ENCODE assay signal across 12 mouse cellular contexts in genomic region chr1:25060191-25060590, GRCm38 (mm10).
DNase-seq lines count a peak whose midpoint lies in the region; ATAC-seq and TF ChIP-seq lines count a peak whose summit lies in the region.
"Had no signal": no experiment of that assay in that cellular context is flagged by ENCODE, and none has a peak within 500 bp of the region (broad histone marks: within the 10 kb centered on the region; RNA-seq: fewer than 3 reads in every experiment).

No protein-coding gene starts in this region.

- TF ChIP-seq POLR2A in cerebellum, adult 2 months (IDR thresholded peaks at IDR 0.05; ENCODE audit: borderline replicate concordance, insufficient read depth, low read length), result no peak

- 44% methylated on average over 6 of the region's 6 CpGs for WGBS in cerebellum, adult 2 months

- no peak for TF ChIP-seq CTCF in cerebellum, adult 2 months (IDR thresholded peaks at IDR 0.05; ENCODE audit: borderline replicate concordance, insufficient read depth, low read depth, low read length)

- H3K4me1 ChIP-seq in cerebellum, adult 2 months (ENCODE audit: control insufficient read depth, insufficient read depth, low read length), result peaks cover 12% of the 10 kb centered on the region
- H3K4me1 ChIP-seq: embryonic facial prominence, embryonic 12.5 days; liver, embryonic 15.5 days had no signal

- peak; percentile 42 for DNase-seq in layer of hippocampus, adult 9-11 months
- no peak for DNase-seq in layer of hippocampus, postnatal 10 days (ENCODE audit: low spot score in 2 of 2)
- peak; percentile 26 for DNase-seq in cerebellum, adult 11 months
- peak; percentile 44 to 71 for DNase-seq in cerebellum, adult 2 months
- DNase-seq in left cerebral cortex, postnatal 14 days (ENCODE audit: low spot score in 2 of 2), result peak; percentile 65 to 83
- no peak for DNase-seq in MN1 (ENCODE audit: low spot score)
- DNase-seq: heart, adult 2 months; thymus, postnatal 4 days had no signal

- no peaks in the 10 kb centered on the region for H3K27me3 ChIP-seq in cerebellum, adult 2 months (ENCODE audit: control insufficient read depth, insufficient read depth, low read length)
- H3K27me3 ChIP-seq: embryonic facial prominence, embryonic 12.5 days; liver, embryonic 15.5 days had no signal

- H3K27ac ChIP-seq in cerebellum, adult 2 months (ENCODE audit: insufficient read depth, low read length), result no peak overlapping the region
- H3K27ac ChIP-seq: embryonic facial prominence, embryonic 12.5 days; heart, adult 2 months; liver, embryonic 15.5 days; macrophage had no signal

- ATAC-seq in inflammation-experienced regulatory T-cells, adult 6 months, result no peak

- H3K4me3 ChIP-seq in cerebellum, adult 2 months (replicated peaks; ENCODE audit: insufficient read depth, low read depth, low read length), result no peak overlapping the region
- H3K4me3 ChIP-seq: embryonic facial prominence, embryonic 12.5 days; heart, adult 2 months; liver, embryonic 15.5 days had no signal

- intact Hi-C loops in left cerebral cortex, postnatal 14 days (cut with DNase I), result no loop called here

Comparison
In these comparisons a context has a peak if more than half of its experiments do, and no peak if none do; other contexts are left out.
1. DNase-seq: peak in layer of hippocampus, adult 9-11 months (single experiment), cerebellum, adult 11 months (single experiment), cerebellum, adult 2 months (2 of 2) and left cerebral cortex, postnatal 14 days (2 of 2); none in layer of hippocampus, postnatal 10 days (0 of 2) and MN1 (single experiment).